Mouse (Mus musculus) spleen, adult 2 months (tissue): ENCODE measurements at regions not wholly inside any gene's neighbourhood (a gene's known extent, or its start where the extent isn't known, plus 50 kb on each side); places are given as distances from the start of the nearest gene placed in this dataset.

Experiments
- DNase-seq, 2 experiments: peaks; one replicate each; pipeline versions ENCODE4 v3.0.0 to v3.0.0-alpha.2; 2012 to 2021; ENCODE audit warnings: low spot score in 2 of 2, low read depth in 1 of 2
- H3K27ac ChIP-seq: fragments of 200-500 bp; 2 replicates; pipeline ENCODE4 v1.5.1; 2012; ENCODE audit warnings: low read length, inconsistent platforms; ENCODE audit not compliant: insufficient read depth
- H3K27me3 ChIP-seq: fragments of 200-500 bp; 2 replicates; pipeline ENCODE4 v1.6.1; 2012; ENCODE audit warnings: mild to moderate bottlenecking, moderate library complexity, low read length, inconsistent platforms; ENCODE audit not compliant: control insufficient read depth, insufficient read depth
- H3K36me3 ChIP-seq: fragments of 200-500 bp; 2 replicates; pipeline ENCODE4 v1.6.1; 2012; ENCODE audit warnings: mild to moderate bottlenecking, low read length, inconsistent platforms; ENCODE audit not compliant: control insufficient read depth, insufficient read depth
- H3K4me1 ChIP-seq: fragments of 200-500 bp; 2 replicates; pipeline ENCODE4 v1.6.1; 2011; ENCODE audit warnings: inconsistent platforms; ENCODE audit not compliant: control insufficient read depth, insufficient read depth, insufficient read length
- H3K4me3 ChIP-seq: fragments of 200-500 bp; 2 replicates; pipeline ENCODE4 v1.5.1; 2011; ENCODE audit warnings: mild to moderate bottlenecking, inconsistent platforms; ENCODE audit not compliant: insufficient read depth, insufficient read length; ENCODE audit errors: extremely low read depth
- CTCF ChIP-seq: fragments of 200-500 bp; IDR thresholded peaks from 2 replicates; pipeline ENCODE4 v1.5.1; 2011; ENCODE audit warnings: mild to moderate bottlenecking, inconsistent platforms; ENCODE audit not compliant: insufficient read depth, insufficient read length, insufficient replicate concordance; ENCODE audit errors: extremely low read depth
- POLR2A ChIP-seq: fragments of 200-500 bp; IDR thresholded peaks from 2 replicates; pipeline ENCODE4 v1.6.1; 2011; ENCODE audit warnings: low read depth, low read length, inconsistent platforms
- WGBS: fragments of 180-500 bp; shearing (Covaris S2); methylation state at CpG from one replicate; pipeline ENCODE4 v1.1.7; 2018; 5-methylcytosine and 5-hydroxymethylcytosine counted together

DNA sequence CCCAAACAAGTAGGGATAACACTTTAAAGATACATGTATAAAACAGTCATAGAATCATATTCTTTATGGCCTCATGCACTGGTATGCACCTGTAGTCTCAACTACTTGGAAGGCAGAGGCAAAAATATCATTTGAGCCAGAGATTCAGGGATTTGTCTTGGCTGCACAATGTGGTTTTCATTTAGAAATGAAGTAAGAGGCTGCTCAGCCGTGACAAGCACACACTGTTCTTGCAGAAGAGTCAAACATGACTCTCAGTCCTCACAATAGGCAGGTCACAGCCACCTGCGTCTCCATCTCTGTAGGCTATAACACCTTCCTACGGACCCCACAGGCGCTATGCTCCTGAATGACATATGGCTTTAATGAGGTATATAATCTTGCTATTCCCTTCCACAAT lies 317.4 kb upstream of the Tmpo start:
- Histone ChIP-seq H3K27ac (no peak overlapping the region), H3K27me3 (no peaks in the 10 kb centered on the region), H3K4me3 (no peak overlapping the region), H3K36me3 (no peaks in the 10 kb centered on the region), H3K4me1 (no peaks in the 10 kb centered on the region)
- DNase-seq = no peak
- 81% methylated on average over 4 of the region's 4 CpGs for WGBS
- TF ChIP-seq POLR2A = no peak
- no peak for TF ChIP-seq CTCF

DNA sequence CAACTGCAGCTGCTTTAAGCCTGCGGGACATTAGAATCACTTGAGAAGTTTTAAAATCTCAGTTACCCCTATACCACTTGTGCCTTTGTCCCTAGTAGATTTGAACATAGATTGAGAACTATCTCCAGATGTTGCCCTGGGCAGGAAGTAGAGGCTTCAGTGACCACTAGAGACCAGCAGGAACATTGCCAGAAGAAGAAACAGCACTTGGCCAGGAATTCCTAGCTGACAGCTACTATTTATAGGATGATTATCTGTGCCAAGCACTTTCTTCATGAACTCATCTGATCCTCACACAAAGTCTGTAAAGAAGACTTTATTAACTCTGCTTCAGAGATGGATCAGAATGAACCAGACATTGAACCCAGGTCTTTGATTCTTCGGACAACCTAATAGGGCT lies 283.6 kb upstream of the Tmpo start:
- no peak for DNase-seq
- no peaks in the 10 kb centered on the region for H3K36me3 ChIP-seq
- 85% methylated on average over 2 of the region's 2 CpGs for WGBS

GRCm38 (mm10) chr10:91447974-91448703 lies 267.0 kb upstream of the Tmpo start:
- 74% methylated on average over 10 of the region's 10 CpGs for WGBS
- Histone ChIP-seq H3K36me3 (no peaks in the 10 kb centered on the region), H3K4me3 (no peak overlapping the region), H3K4me1 (no peaks in the 10 kb centered on the region), H3K27ac (no peak overlapping the region), H3K27me3 (no peaks in the 10 kb centered on the region)
- DNase-seq = no peak
- TF ChIP-seq CTCF (no peak), POLR2A (no peak)

More for the DNA sequence above, 283.6 kb upstream of the Tmpo start:
- TF ChIP-seq POLR2A = no peak
- no peak for TF ChIP-seq CTCF
- Histone ChIP-seq H3K27ac (no peak overlapping the region), H3K4me3 (no peak overlapping the region), H3K4me1 (no peaks in the 10 kb centered on the region), H3K27me3 (no peaks in the 10 kb centered on the region)

DNA sequence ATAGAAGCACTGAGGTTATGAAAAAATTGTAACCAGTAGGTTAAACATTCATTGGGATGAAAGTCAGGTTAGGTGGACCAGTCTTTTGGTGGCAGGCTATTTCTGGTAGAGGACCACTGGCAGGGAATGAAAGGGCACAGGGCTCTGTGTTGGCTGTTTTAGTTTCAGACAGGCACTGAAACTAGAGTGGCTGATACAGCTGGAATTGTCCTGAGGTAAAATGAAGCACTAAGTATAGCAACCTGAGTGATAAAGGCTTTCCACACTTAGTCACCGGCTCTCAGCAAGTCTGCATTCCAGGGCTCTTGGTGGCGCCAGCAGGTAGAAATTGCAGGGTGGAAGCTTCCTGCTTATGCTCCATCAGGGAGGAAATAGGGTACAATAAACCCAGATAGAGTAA lies 262.2 kb upstream of the Tmpo start:
- Histone ChIP-seq H3K27me3 (no peaks in the 10 kb centered on the region), H3K27ac (no peak overlapping the region), H3K4me3 (no peak overlapping the region), H3K36me3 (no peaks in the 10 kb centered on the region), H3K4me1 (no peaks in the 10 kb centered on the region)
- DNase-seq = no peak
- TF ChIP-seq POLR2A (no peak), CTCF (no peak)
- WGBS = 55% methylated on average over 2 of the region's 2 CpGs

GRCm38 (mm10) chr10:91440051-91440450 lies 258.9 kb upstream of the Tmpo start:
- H3K36me3 ChIP-seq = no peaks in the 10 kb centered on the region
- no peak for DNase-seq
- no peak for TF ChIP-seq CTCF
- no peak for TF ChIP-seq POLR2A
- no peaks in the 10 kb centered on the region for H3K27me3 ChIP-seq
- H3K4me1 ChIP-seq = no peaks in the 10 kb centered on the region
- WGBS = 66% methylated on average over 3 of the region's 3 CpGs
- H3K4me3 ChIP-seq = no peak overlapping the region
- no peak overlapping the region for H3K27ac ChIP-seq

- no peaks in the 10 kb centered on the region for H3K27me3 ChIP-seq
- no peak for TF ChIP-seq CTCF
- no peak for TF ChIP-seq POLR2A
- no peaks in the 10 kb centered on the region for H3K4me1 ChIP-seq
- WGBS = 87% methylated on average over 5 of the region's 5 CpGs
- DNase-seq = no peak
- no peak overlapping the region for H3K27ac ChIP-seq
- H3K36me3 ChIP-seq = no peaks in the 10 kb centered on the region
- H3K4me3 ChIP-seq = no peak overlapping the region
Measured at GRCm38 (mm10) chr10:91437917-91438316, 256.8 kb upstream of the Tmpo start.

GRCm38 (mm10) chr10:91436091-91436569 lies 255.0 kb upstream of the Tmpo start:
- Histone ChIP-seq H3K27me3 (no peaks in the 10 kb centered on the region), H3K36me3 (no peaks in the 10 kb centered on the region), H3K4me1 (no peaks in the 10 kb centered on the region), H3K27ac (no peak overlapping the region), H3K4me3 (no peak overlapping the region)
- DNase-seq = no peak
- 63% methylated on average over 9 of the region's 9 CpGs for WGBS
- TF ChIP-seq POLR2A (no peak), CTCF (no peak)
